Mouse (Mus musculus) heart, embryonic 12.5 days (tissue): ENCODE data around the gene A730061H03Rik. TPM values are rescaled to one million over a fixed set of nuclear protein-coding genes. Genes with fewer than 3 reads are reported as not detected.

ENCODE experiments used
- ATAC-seq: fragments of 200-750 bp; cut with Nextera tagmentation; 2 replicates; pipeline ENCODE4 v1.8.0; 2017; ENCODE audit warnings: moderate TSS enrichment, moderate library complexity; ENCODE audit not compliant: insufficient number of reproducible peaks, low FRiP score
- H3K27ac ChIP-seq: fragments of 300-500 bp; sonication (generic); 2 replicates; pipeline ENCODE4 v1.5.1; 2016; ENCODE audit warnings: mild to moderate bottlenecking, moderate library complexity; ENCODE audit not compliant: poor library complexity, severe bottlenecking
- H3K27me3 ChIP-seq: fragments of 300-500 bp; sonication (generic); replicated peaks from 2 replicates; pipeline ENCODE4 v1.6.1; 2016; ENCODE audit warnings: mild to moderate bottlenecking, moderate library complexity
- H3K36me3 ChIP-seq: fragments of 300-500 bp; sonication (generic); 2 replicates; pipeline ENCODE4 v1.6.1; 2016; ENCODE audit warnings: mild to moderate bottlenecking, moderate library complexity
- H3K4me1 ChIP-seq: fragments of 300-500 bp; sonication (generic); replicated peaks from 2 replicates; pipeline ENCODE4 v1.6.1; 2016; ENCODE audit warnings: mild to moderate bottlenecking
- H3K4me2 ChIP-seq: fragments of 300-500 bp; sonication (generic); 2 replicates; pipeline ENCODE4 v1.6.1; 2016; ENCODE audit warnings: mild to moderate bottlenecking, moderate library complexity
- H3K4me3 ChIP-seq: fragments of 300-500 bp; sonication (generic); 2 replicates; pipeline ENCODE4 v1.5.1; 2016; ENCODE audit warnings: mild to moderate bottlenecking
- H3K9ac ChIP-seq: fragments of 300-500 bp; sonication (generic); 2 replicates; pipeline ENCODE4 v1.6.1; 2016; ENCODE audit warnings: mild to moderate bottlenecking, moderate library complexity
- H3K9me3 ChIP-seq: fragments of 300-500 bp; sonication (generic); replicated peaks from 2 replicates; pipeline ENCODE4 v1.6.1; 2016; ENCODE audit warnings: mild to moderate bottlenecking, moderate library complexity
- WGBS: fragments of 180-500 bp; shearing (Covaris S2); methylation state at CpG from one replicate; pipeline ENCODE4 v1.1.7; 2016; 5-methylcytosine and 5-hydroxymethylcytosine counted together
- polyA plus RNA-seq: library from polyadenylated mRNA; unstranded; fragments of >200 nt; fragmentation: Nextera tagmentation; extraction: Ambion mirVana; gene quantifications from 2 replicates; pipeline ENCODE4 v1.2.1, GENCODE M21; 2016

A730061H03Rik gene
- polyA plus RNA-seq, 1 experiment from 2014 or later, result 0.96 TPM

GRCm38 (mm10) chr14:55579511-55580496, 19.6 kb upstream of the A730061H03Rik start:
- no peak overlapping the region for H3K9ac ChIP-seq
- H3K27me3 ChIP-seq, result no peaks in the 10 kb centered on the region
- peaks cover 42% of the 10 kb centered on the region for H3K4me1 ChIP-seq
- no peaks in the 10 kb centered on the region for H3K9me3 ChIP-seq
- no peak overlapping the region for H3K27ac ChIP-seq
- peaks cover 31% of the 10 kb centered on the region for H3K36me3 ChIP-seq
- peak overlapping the region; percentile 87 for H3K4me2 ChIP-seq
- no peak overlapping the region for H3K4me3 ChIP-seq
- ATAC-seq, result no peak
- 86% methylated on average over 23 of the region's 23 CpGs for WGBS

GRCm38 (mm10) chr14:55578668-55579269, 18.6 kb upstream of the A730061H03Rik start:
- Histone ChIP-seq H3K9ac (peak overlapping the region; percentile 96), H3K27me3 (no peaks in the 10 kb centered on the region), H3K4me1 (peaks cover 43% of the 10 kb centered on the region), H3K4me3 (peak overlapping the region; percentile 86), H3K36me3 (peaks cover 31% of the 10 kb centered on the region), H3K27ac (peak overlapping the region; percentile 90), H3K9me3 (no peaks in the 10 kb centered on the region), H3K4me2 (peak overlapping the region; percentile 87)
- peak; percentile 44; the same call in 1 of the 2 replicates for ATAC-seq
- WGBS, result 22% methylated on average over 6 of the region's 6 CpGs

GRCm38 (mm10) chr14:55577871-55578667, 17.9 kb upstream of the A730061H03Rik start, which contains the start of gene Psme1:
Gene Psme1, plus strand, starts transcription at chr14:55578123.
- H3K36me3 ChIP-seq, result peaks cover 28% of the 10 kb centered on the region
- no peaks in the 10 kb centered on the region for H3K9me3 ChIP-seq
- H3K4me1 ChIP-seq, result peaks cover 43% of the 10 kb centered on the region
- H3K27me3 ChIP-seq, result no peaks in the 10 kb centered on the region
- under 1% methylated on average over 32 of the region's 32 CpGs for WGBS
- peak within 1 kb of the TSS; percentile 87 for H3K4me2 ChIP-seq
- peak within 1 kb of the TSS; percentile 96 for H3K9ac ChIP-seq
- ATAC-seq, result peak; percentile 79
- peak within 1 kb of the TSS; percentile 90 for H3K27ac ChIP-seq
- H3K4me3 ChIP-seq, result peak within 1 kb of the TSS; percentile 86

GRCm38 (mm10) chr14:55576376-55576775, 16.2 kb upstream of the A730061H03Rik start:
- H3K36me3 ChIP-seq, result peaks cover 19% of the 10 kb centered on the region
- peak overlapping the region; percentile 67 for H3K4me2 ChIP-seq
- WGBS, result 55% methylated on average over 16 of the region's 16 CpGs
- H3K9me3 ChIP-seq, result no peaks in the 10 kb centered on the region
- peak overlapping the region; percentile 69 for H3K9ac ChIP-seq
- peak overlapping the region; percentile 40 for H3K4me3 ChIP-seq
- H3K27ac ChIP-seq, result peak overlapping the region; percentile 94
- ATAC-seq, result no peak
- no peaks in the 10 kb centered on the region for H3K27me3 ChIP-seq
- peaks cover 43% of the 10 kb centered on the region for H3K4me1 ChIP-seq

- Histone ChIP-seq H3K27me3 (no peaks in the 10 kb centered on the region), H3K9ac (peak overlapping the region; percentile 69), H3K4me2 (peak overlapping the region; percentile 67), H3K9me3 (no peaks in the 10 kb centered on the region), H3K27ac (peak overlapping the region; percentile 94), H3K4me3 (peak overlapping the region; percentile 40), H3K4me1 (peaks cover 45% of the 10 kb centered on the region), H3K36me3 (peaks cover 15% of the 10 kb centered on the region)
- no peak for ATAC-seq
- WGBS, result 35% methylated on average over 13 of the region's 13 CpGs
Observed at GRCm38 (mm10) chr14:55575711-55576110, 15.5 kb upstream of the A730061H03Rik start.

- Histone ChIP-seq H3K9me3 (no peaks in the 10 kb centered on the region), H3K4me3 (peak within 1 kb of the TSS; percentile 40), H3K27me3 (no peaks in the 10 kb centered on the region), H3K36me3 (peaks cover 14% of the 10 kb centered on the region), H3K4me1 (peaks cover 49% of the 10 kb centered on the region), H3K9ac (peak within 1 kb of the TSS; percentile 69), H3K27ac (peak within 1 kb of the TSS; percentile 94), H3K4me2 (peak within 1 kb of the TSS; percentile 67)
- 41% methylated on average over 8 of the region's 8 CpGs for WGBS
- ATAC-seq, result peak; percentile 63
Observed at GRCm38 (mm10) chr14:55575302-55575701, 15.1 kb upstream of the A730061H03Rik start, which contains the start of gene Fitm1. Gene Fitm1, plus strand, starts transcription at chr14:55575617.

GRCm38 (mm10) chr14:55571760-55572159, 11.6 kb upstream of the A730061H03Rik start:
- no peak overlapping the region for H3K4me3 ChIP-seq
- H3K4me2 ChIP-seq, result no peak overlapping the region
- H3K9ac ChIP-seq, result no peak overlapping the region
- no peak for ATAC-seq
- H3K27ac ChIP-seq, result no peak overlapping the region
- H3K36me3 ChIP-seq, result peaks cover 38% of the 10 kb centered on the region
- no peaks in the 10 kb centered on the region for H3K27me3 ChIP-seq
- peaks cover 34% of the 10 kb centered on the region for H3K4me1 ChIP-seq
- H3K9me3 ChIP-seq, result no peaks in the 10 kb centered on the region

- H3K27ac ChIP-seq, result peak overlapping the region; percentile 47; the same call in 1 of the 2 replicates
Observed at GRCm38 (mm10) chr14:55570588-55570987, 10.4 kb upstream of the A730061H03Rik start.

GRCm38 (mm10) chr14:55567496-55567895, 7.3 kb upstream of the A730061H03Rik start:
- WGBS, result 77% methylated on average over 3 of the region's 3 CpGs
- Histone ChIP-seq H3K9ac (no peak overlapping the region), H3K4me2 (no peak overlapping the region), H3K4me1 (peaks cover 11% of the 10 kb centered on the region), H3K27ac (no peak overlapping the region), H3K4me3 (no peak overlapping the region), H3K36me3 (peaks cover 80% of the 10 kb centered on the region), H3K27me3 (no peaks in the 10 kb centered on the region), H3K9me3 (no peaks in the 10 kb centered on the region)
- ATAC-seq, result no peak

More at GRCm38 (mm10) chr14:55570588-55570987, 10.4 kb upstream of the A730061H03Rik start:
- no peak overlapping the region; the same call in 1 of the 2 replicates for H3K9ac ChIP-seq
- H3K4me3 ChIP-seq, result no peak overlapping the region
- no peak overlapping the region for H3K4me2 ChIP-seq
- H3K9me3 ChIP-seq, result no peaks in the 10 kb centered on the region
- peaks cover 26% of the 10 kb centered on the region for H3K4me1 ChIP-seq
- 80% methylated on average over 2 of the region's 2 CpGs for WGBS
- H3K36me3 ChIP-seq, result peaks cover 50% of the 10 kb centered on the region
- H3K27me3 ChIP-seq, result no peaks in the 10 kb centered on the region
- no peak for ATAC-seq

GRCm38 (mm10) chr14:55565748-55566147, 5.5 kb upstream of the A730061H03Rik start:
- WGBS, result 82% methylated on average over 3 of the region's 3 CpGs
- no peak for ATAC-seq
- no peaks in the 10 kb centered on the region for H3K27me3 ChIP-seq

More at GRCm38 (mm10) chr14:55565748-55566147, 5.5 kb upstream of the A730061H03Rik start:
- Histone ChIP-seq H3K9me3 (no peaks in the 10 kb centered on the region), H3K27ac (no peak overlapping the region), H3K4me2 (no peak overlapping the region), H3K9ac (no peak overlapping the region), H3K36me3 (peaks cover 78% of the 10 kb centered on the region), H3K4me1 (peaks cover 23% of the 10 kb centered on the region), H3K4me3 (no peak overlapping the region)
